Mouse (Mus musculus) brain, embryonic 14.5 days (tissue): Measurements from ENCODE around the gene Ldlrad3.

Source experiments
- CTCF ChIP-seq: fragments of 200-500 bp; IDR thresholded peaks from 2 replicates; pipeline ENCODE4 v1.5.1; 2012; ENCODE audit warnings: inconsistent platforms, mild to moderate bottlenecking, moderate library complexity, borderline replicate concordance; ENCODE audit not compliant: insufficient read depth, insufficient read length; ENCODE audit errors: extremely low read depth
- POLR2A ChIP-seq: fragments of 200-500 bp; IDR thresholded peaks from 2 replicates; pipeline ENCODE4 v1.6.1; 2012; ENCODE audit warnings: mild to moderate bottlenecking, inconsistent platforms, borderline replicate concordance; ENCODE audit not compliant: poor library complexity, insufficient read depth, insufficient read length, severe bottlenecking; ENCODE audit errors: extremely low read depth

DNA sequence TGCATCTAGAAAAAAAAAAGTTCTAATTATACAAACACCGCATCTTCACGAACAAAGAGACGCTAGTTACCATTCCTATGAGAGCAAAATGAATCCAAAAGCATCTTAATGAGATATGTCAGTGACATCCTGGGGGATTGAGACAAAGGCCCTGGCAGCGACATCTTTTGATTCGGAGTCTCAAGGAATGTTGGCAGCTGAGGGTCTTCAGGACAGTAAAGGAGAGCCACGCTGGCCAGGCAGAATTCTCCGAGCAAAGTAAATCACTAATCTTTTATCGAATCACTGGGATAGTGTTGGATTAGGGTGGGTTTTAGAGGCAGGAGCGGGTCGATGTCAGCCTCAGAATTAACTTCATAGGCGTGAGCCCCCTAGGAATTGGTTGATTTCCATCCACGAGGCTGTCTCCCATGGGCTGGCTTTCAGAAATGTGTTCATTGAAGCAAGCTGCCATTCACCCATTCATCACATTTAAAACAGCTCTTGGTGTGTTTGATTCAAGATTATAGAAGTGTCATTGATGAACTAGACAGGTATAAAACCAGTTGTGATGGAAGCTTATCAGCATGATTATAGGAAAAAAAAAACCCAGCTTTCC, 260.5 kb downstream of the Ldlrad3 start:
- TF ChIP-seq POLR2A = no peak
- no peak for TF ChIP-seq CTCF
